Mouse (Mus musculus) embryonic facial prominence, embryonic 11.5 days (tissue): ENCODE measurements at regions not wholly inside any gene's neighbourhood (a gene's known extent, or its start where the extent isn't known, plus 50 kb on each side); places are given as distances from the start of the nearest gene placed in this dataset.

ENCODE experiments used
- ATAC-seq: fragments of 200-750 bp; cut with Nextera tagmentation; replicated peaks from 2 replicates; pipeline ENCODE4 v1.8.0; 2017; ENCODE audit warnings: low read depth; ENCODE audit not compliant: insufficient number of reproducible peaks, low FRiP score, low TSS enrichment
- DNase-seq: peaks from one replicate; pipeline ENCODE4 v3.0.0-alpha.2; 2015; ENCODE audit warnings: low spot score
- H3K27ac ChIP-seq: fragments of 300-500 bp; sonication (generic); replicated peaks from 2 replicates; pipeline ENCODE4 v1.5.1; 2014; ENCODE audit warnings: mild to moderate bottlenecking, low read depth, low read length, control low read depth
- H3K27me3 ChIP-seq: fragments of 300-500 bp; sonication (generic); 2 replicates; pipeline ENCODE4 v1.6.1; 2014; ENCODE audit warnings: mild to moderate bottlenecking, low read length, moderate library complexity, mixed read lengths; ENCODE audit not compliant: control insufficient read depth, insufficient read depth
- H3K36me3 ChIP-seq: fragments of 300-500 bp; sonication (generic); replicated peaks from 2 replicates; pipeline ENCODE4 v1.6.1; 2014; ENCODE audit warnings: low read depth, mild to moderate bottlenecking, low read length, moderate library complexity, mixed read lengths; ENCODE audit not compliant: control insufficient read depth, insufficient read depth
- H3K4me1 ChIP-seq: fragments of 300-500 bp; sonication (generic); 2 replicates; pipeline ENCODE4 v1.6.1; 2014; ENCODE audit warnings: low read length, mixed read lengths; ENCODE audit not compliant: control insufficient read depth, insufficient read depth
- H3K4me2 ChIP-seq: fragments of 300-500 bp; sonication (generic); 2 replicates; pipeline ENCODE4 v1.6.1; 2014; ENCODE audit warnings: low read depth, mild to moderate bottlenecking, control low read depth, low read length, moderate library complexity
- H3K4me3 ChIP-seq: fragments of 300-500 bp; sonication (generic); 2 replicates; pipeline ENCODE4 v1.5.1; 2014; ENCODE audit warnings: low read depth, low read length, control low read depth
- H3K9ac ChIP-seq: fragments of 300-500 bp; sonication (generic); replicated peaks from 2 replicates; pipeline ENCODE4 v1.6.1; 2014; ENCODE audit warnings: mild to moderate bottlenecking, control low read depth, low read length
- H3K9me3 ChIP-seq: fragments of 300-500 bp; sonication (generic); replicated peaks from 2 replicates; pipeline ENCODE4 v1.6.1; 2016; ENCODE audit warnings: mild to moderate bottlenecking, low read length, inconsistent platforms, mixed read lengths; ENCODE audit not compliant: control insufficient read depth
- WGBS: fragments of 180-500 bp; shearing (Covaris S2); extraction: QIAGEN DNeasy Blood & Tissue Kit; methylation state at CpG from one replicate; pipeline ENCODE4 v1.1.7; 2014; 5-methylcytosine and 5-hydroxymethylcytosine counted together

GRCm38 (mm10) chr4:95127970-95128369, 75.9 kb upstream of the Jun start:
- no peak for DNase-seq
- Histone ChIP-seq H3K4me1 (no peaks in the 10 kb centered on the region), H3K36me3 (no peaks in the 10 kb centered on the region), H3K9me3 (no peaks in the 10 kb centered on the region), H3K4me2 (no peak overlapping the region), H3K4me3 (no peak overlapping the region), H3K9ac (no peak overlapping the region), H3K27ac (no peak overlapping the region), H3K27me3 (no peaks in the 10 kb centered on the region)
- no peak for ATAC-seq
- WGBS: 90% methylated on average over 2 of the region's 2 CpGs

DNA sequence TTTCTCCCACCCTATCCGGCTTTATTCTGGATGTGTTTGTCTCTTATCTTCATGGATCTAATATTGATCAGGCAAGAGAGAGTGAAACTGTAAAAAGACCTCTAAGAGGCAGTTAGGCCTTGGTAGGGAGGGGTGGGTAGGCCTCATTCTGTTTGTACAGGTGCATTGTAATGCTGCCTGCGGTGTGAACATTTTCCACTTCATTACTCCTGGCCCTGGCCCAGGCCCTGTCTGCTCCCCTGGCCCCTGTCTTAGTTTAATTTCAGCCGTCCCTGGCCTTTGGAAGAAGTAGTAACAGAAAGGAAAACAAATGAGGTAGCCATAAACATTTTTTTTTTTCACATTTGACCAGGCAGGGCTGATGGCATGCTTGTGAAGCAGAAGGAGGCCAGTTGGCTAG, 81.8 kb upstream of the Jun start:
- no peak overlapping the region for H3K4me2 ChIP-seq
- no peak overlapping the region for H3K27ac ChIP-seq
- H3K36me3 ChIP-seq: no peaks in the 10 kb centered on the region
- H3K4me3 ChIP-seq: no peak overlapping the region
- no peaks in the 10 kb centered on the region for H3K9me3 ChIP-seq
- no peaks in the 10 kb centered on the region for H3K27me3 ChIP-seq
- H3K9ac ChIP-seq: no peak overlapping the region
- no peaks in the 10 kb centered on the region for H3K4me1 ChIP-seq
- DNase-seq (no peak), ATAC-seq (no peak)
- 26% methylated on average over 3 of the region's 3 CpGs for WGBS

- Histone ChIP-seq H3K9me3 (no peaks in the 10 kb centered on the region), H3K4me3 (no peak overlapping the region), H3K27me3 (no peaks in the 10 kb centered on the region), H3K4me2 (no peak overlapping the region), H3K36me3 (no peaks in the 10 kb centered on the region), H3K4me1 (no peaks in the 10 kb centered on the region), H3K9ac (no peak overlapping the region), H3K27ac (no peak overlapping the region)
- WGBS: 17% methylated on average over 5 of the region's 5 CpGs
- peak; percentile 27 for DNase-seq
- no peak for ATAC-seq
These were observed 82.6 kb upstream of the Jun start for GRCm38 (mm10) chr4:95134611-95135010.

DNA sequence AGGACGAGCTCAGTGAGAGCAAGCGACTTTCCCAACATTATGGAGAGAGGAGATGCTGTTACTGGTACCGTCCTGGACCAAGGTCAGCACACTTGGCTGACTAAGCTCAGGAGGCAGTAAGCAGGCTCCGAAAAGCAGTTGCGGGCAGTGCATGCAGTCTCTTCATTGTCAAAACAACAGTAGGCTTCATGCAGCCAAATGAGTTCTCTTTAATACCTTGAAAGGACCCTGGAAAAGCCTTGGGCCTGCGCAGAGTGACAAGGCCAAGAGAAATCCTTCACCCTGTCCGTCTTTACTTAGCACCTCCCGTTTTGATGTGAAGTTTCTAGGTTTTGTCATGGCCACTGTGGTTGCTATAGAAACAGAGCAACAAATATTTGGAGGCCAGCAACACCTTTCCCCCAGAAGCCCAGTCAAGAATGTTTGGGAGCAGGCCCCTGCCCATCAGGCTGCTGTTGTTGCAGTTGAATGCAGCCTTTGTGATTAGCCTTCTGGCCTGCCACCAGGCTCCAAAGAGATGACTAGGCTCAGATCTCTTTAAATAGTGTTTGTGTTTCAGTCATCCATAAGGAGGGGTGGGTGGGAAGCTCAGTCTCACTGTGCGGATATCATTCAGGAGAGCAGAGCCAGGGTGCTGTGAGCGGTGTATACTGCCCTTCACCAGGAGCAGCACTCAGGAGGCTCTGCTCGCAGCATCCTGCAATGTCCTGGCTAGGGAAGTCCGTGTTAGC, 85.6 kb upstream of the Jun start:
- H3K4me2 ChIP-seq: no peak overlapping the region
- no peaks in the 10 kb centered on the region for H3K4me1 ChIP-seq
- H3K27ac ChIP-seq: no peak overlapping the region
- peak; percentile 41 for DNase-seq
- WGBS: 52% methylated on average over 12 of the region's 12 CpGs
- no peak overlapping the region for H3K9ac ChIP-seq
- no peaks in the 10 kb centered on the region for H3K9me3 ChIP-seq
- no peaks in the 10 kb centered on the region for H3K36me3 ChIP-seq
- no peaks in the 10 kb centered on the region for H3K27me3 ChIP-seq
- peak; percentile 51 for ATAC-seq
- no peak overlapping the region for H3K4me3 ChIP-seq

GRCm38 (mm10) chr4:95138676-95139075, 86.7 kb upstream of the Jun start:
- ATAC-seq (no peak), DNase-seq (no peak)
- Histone ChIP-seq H3K4me1 (no peaks in the 10 kb centered on the region), H3K9ac (no peak overlapping the region), H3K27ac (no peak overlapping the region), H3K4me2 (no peak overlapping the region), H3K9me3 (no peaks in the 10 kb centered on the region), H3K27me3 (no peaks in the 10 kb centered on the region), H3K4me3 (no peak overlapping the region), H3K36me3 (no peaks in the 10 kb centered on the region)
- 70% methylated on average over 2 of the region's 2 CpGs for WGBS

GRCm38 (mm10) chr4:95141253-95141652, 89.2 kb upstream of the Jun start:
- Histone ChIP-seq H3K27me3 (no peaks in the 10 kb centered on the region), H3K9me3 (no peaks in the 10 kb centered on the region), H3K9ac (no peak overlapping the region), H3K27ac (no peak overlapping the region), H3K4me1 (no peaks in the 10 kb centered on the region), H3K36me3 (no peaks in the 10 kb centered on the region), H3K4me2 (no peak overlapping the region), H3K4me3 (no peak overlapping the region)
- DNase-seq (no peak), ATAC-seq (no peak)
- WGBS: 74% methylated on average over 2 of the region's 2 CpGs

GRCm38 (mm10) chr4:95143130-95143529, 91.1 kb upstream of the Jun start:
- no peaks in the 10 kb centered on the region for H3K9me3 ChIP-seq
- H3K4me1 ChIP-seq: no peaks in the 10 kb centered on the region
- 72% methylated on average over 4 of the region's 4 CpGs for WGBS

GRCm38 (mm10) chr4:95143668-95144067, 91.6 kb upstream of the Jun start:
- WGBS: 89% methylated on average over 5 of the region's 5 CpGs
- Histone ChIP-seq H3K4me3 (no peak overlapping the region), H3K9me3 (no peaks in the 10 kb centered on the region), H3K27ac (no peak overlapping the region), H3K4me2 (no peak overlapping the region), H3K36me3 (no peaks in the 10 kb centered on the region), H3K9ac (no peak overlapping the region), H3K27me3 (no peaks in the 10 kb centered on the region), H3K4me1 (no peaks in the 10 kb centered on the region)
- no peak for ATAC-seq
- no peak for DNase-seq

More at GRCm38 (mm10) chr4:95143130-95143529, 91.1 kb upstream of the Jun start:
- Histone ChIP-seq H3K27ac (no peak overlapping the region), H3K27me3 (no peaks in the 10 kb centered on the region), H3K36me3 (no peaks in the 10 kb centered on the region), H3K9ac (no peak overlapping the region), H3K4me2 (no peak overlapping the region), H3K4me3 (no peak overlapping the region)
- no peak for DNase-seq
- no peak for ATAC-seq
